Mouse (Mus musculus) neural tube, embryonic 11.5 days (tissue): ENCODE results near the gene Mdm4. TPM values are rescaled to one million over a fixed set of nuclear protein-coding genes. Genes with fewer than 3 reads are reported as not detected.
"Not testable (repeated sequence)": the region's sequence is repeated elsewhere in the genome, so short reads cannot be mapped to it uniquely, and the experiment has no call there.

Experiments used
- ATAC-seq: fragments of 200-750 bp; cut with Nextera tagmentation; 2 replicates; pipeline ENCODE4 v1.8.0; 2017; ENCODE audit warnings: moderate number of reproducible peaks, mild to moderate bottlenecking, moderate TSS enrichment, moderate library complexity; ENCODE audit not compliant: insufficient read depth, low FRiP score, low TSS enrichment
- DNase-seq: peaks from one replicate; pipeline ENCODE4 v3.0.0-alpha.2; 2015; ENCODE audit warnings: low spot score
- H3K27ac ChIP-seq: fragments of 300-500 bp; sonication (generic); 2 replicates; pipeline ENCODE4 v1.5.1; 2014; ENCODE audit warnings: low read depth, mild to moderate bottlenecking, low read length
- H3K27me3 ChIP-seq: fragments of 300-500 bp; sonication (generic); 2 replicates; pipeline ENCODE4 v1.6.1; 2014; ENCODE audit warnings: mild to moderate bottlenecking, low read length, mixed read lengths; ENCODE audit not compliant: control insufficient read depth, insufficient read depth
- H3K36me3 ChIP-seq: fragments of 300-500 bp; sonication (generic); 2 replicates; pipeline ENCODE4 v1.6.1; 2014; ENCODE audit warnings: mild to moderate bottlenecking, low read length, moderate library complexity, mixed read lengths; ENCODE audit not compliant: control insufficient read depth, insufficient read depth
- H3K4me1 ChIP-seq: fragments of 300-500 bp; sonication (generic); 2 replicates; pipeline ENCODE4 v1.6.1; 2014; ENCODE audit warnings: low read length, mixed read lengths; ENCODE audit not compliant: control insufficient read depth, insufficient read depth
- H3K4me2 ChIP-seq: fragments of 300-500 bp; sonication (generic); 2 replicates; pipeline ENCODE4 v1.6.1; 2014; ENCODE audit warnings: low read depth, mild to moderate bottlenecking, moderate library complexity
- H3K4me3 ChIP-seq: fragments of 300-500 bp; sonication (generic); 2 replicates; pipeline ENCODE4 v1.5.1; 2014; ENCODE audit warnings: low read depth, low read length
- H3K9ac ChIP-seq: fragments of 300-500 bp; sonication (generic); 2 replicates; pipeline ENCODE4 v1.6.1; 2014; ENCODE audit warnings: mild to moderate bottlenecking, low read length
- H3K9me3 ChIP-seq: fragments of 300-500 bp; sonication (generic); 2 replicates; pipeline ENCODE4 v1.6.1; 2016; ENCODE audit warnings: low read length; ENCODE audit not compliant: control insufficient read depth
- WGBS: fragments of 180-500 bp; shearing (Covaris S2); extraction: QIAGEN DNeasy Blood & Tissue Kit; methylation state at CpG from one replicate; pipeline ENCODE4 v1.1.7; 2014; 5-methylcytosine and 5-hydroxymethylcytosine counted together
- polyA plus RNA-seq: library from polyadenylated mRNA; unstranded; fragments of >200 nt; fragmentation: Nextera tagmentation; extraction: Ambion mirVana; gene quantifications from 2 replicates; pipeline ENCODE4 v1.2.1, GENCODE M21; 2014

Mdm4 gene
- polyA plus RNA-seq, 1 experiment from 2014 or later = 41.2 TPM

DNA sequence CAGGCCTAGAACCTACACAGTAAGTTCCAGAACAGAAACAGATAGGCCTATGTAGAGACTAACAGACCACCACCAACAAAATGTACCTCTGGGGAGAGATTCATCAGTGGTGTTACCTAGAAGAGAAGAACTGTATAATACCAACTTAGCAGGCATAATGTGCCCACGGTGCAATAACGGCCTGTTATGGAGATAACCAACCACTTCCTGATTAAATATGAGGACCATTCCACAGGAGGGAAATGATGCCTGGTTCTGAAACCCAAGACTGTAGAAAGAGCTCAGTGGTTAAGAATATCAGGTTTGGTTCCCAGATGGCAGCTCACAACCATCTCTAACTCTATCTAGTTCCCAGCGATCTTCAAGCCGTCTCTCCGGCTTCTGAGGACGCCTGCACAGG, 30.0 kb downstream of the Mdm4 start:
- 93% methylated on average over 6 of the region's 6 CpGs for WGBS
- peaks cover 12% of the 10 kb centered on the region for H3K36me3 ChIP-seq

DNA sequence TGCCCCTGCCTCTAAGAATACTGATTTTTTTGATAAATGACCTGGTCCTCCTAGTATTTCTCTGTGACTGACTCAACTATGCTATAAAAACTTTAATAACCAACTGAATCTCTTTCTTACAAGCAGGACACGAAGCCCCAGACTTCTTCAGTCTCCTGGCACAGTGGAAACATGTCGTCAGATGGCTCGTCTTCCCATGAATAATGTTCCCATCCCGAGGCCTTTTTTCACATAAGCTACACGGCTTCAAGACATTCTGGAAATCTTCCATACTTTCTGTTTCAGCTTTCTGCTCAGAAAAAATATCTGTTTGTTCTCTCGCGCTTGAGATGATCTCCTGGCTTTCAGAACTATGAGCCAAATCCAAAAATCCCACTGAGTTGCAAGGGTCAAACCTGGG, 38.8 kb downstream of the Mdm4 start:
- ATAC-seq (no peak), DNase-seq (no peak)
- no peak overlapping the region for H3K4me2 ChIP-seq
- WGBS = 92% methylated on average over 7 of the region's 7 CpGs
- H3K9me3 ChIP-seq = no peaks in the 10 kb centered on the region
- no peaks in the 10 kb centered on the region for H3K27me3 ChIP-seq
- H3K4me1 ChIP-seq = no peaks in the 10 kb centered on the region
- peaks cover 11% of the 10 kb centered on the region for H3K36me3 ChIP-seq
- H3K9ac ChIP-seq = no peak overlapping the region
- no peak overlapping the region for H3K27ac ChIP-seq
- no peak overlapping the region for H3K4me3 ChIP-seq

More for the DNA sequence above, 30.0 kb downstream of the Mdm4 start:
- Histone ChIP-seq H3K9me3 (no peaks in the 10 kb centered on the region), H3K27me3 (no peaks in the 10 kb centered on the region), H3K4me1 (no peaks in the 10 kb centered on the region), H3K27ac (no peak overlapping the region), H3K4me2 (no peak overlapping the region), H3K9ac (no peak overlapping the region), H3K4me3 (no peak overlapping the region)
- ATAC-seq (no peak), DNase-seq (no peak)

DNA sequence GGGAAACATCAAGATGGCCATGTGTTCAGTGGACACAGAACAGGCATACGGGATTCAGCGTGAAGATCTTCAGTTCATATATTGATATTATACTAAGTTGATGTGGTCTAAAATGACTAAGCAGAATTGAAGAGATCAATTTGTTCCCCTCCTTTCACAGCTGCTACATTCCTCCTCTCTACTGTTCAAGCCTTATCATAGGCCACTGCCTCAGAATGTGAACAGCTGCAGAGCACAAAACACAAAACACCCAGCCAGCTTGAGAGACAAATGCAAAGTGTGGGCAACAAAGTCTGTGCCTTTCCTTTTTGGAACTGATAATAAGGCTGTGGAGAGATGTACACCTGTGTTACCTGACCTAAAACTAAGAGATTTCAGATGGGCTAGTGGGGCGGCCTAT, 39.6 kb downstream of the Mdm4 start:
- peaks cover 9% of the 10 kb centered on the region for H3K36me3 ChIP-seq
- no peak overlapping the region for H3K9ac ChIP-seq
- no peak overlapping the region for H3K4me2 ChIP-seq
- ATAC-seq (no peak), DNase-seq (no peak)
- H3K9me3 ChIP-seq = no peaks in the 10 kb centered on the region
- 94% methylated on average over 3 of the region's 3 CpGs for WGBS
- H3K27me3 ChIP-seq = no peaks in the 10 kb centered on the region
- no peak overlapping the region for H3K27ac ChIP-seq
- H3K4me3 ChIP-seq = no peak overlapping the region
- H3K4me1 ChIP-seq = no peaks in the 10 kb centered on the region

DNA sequence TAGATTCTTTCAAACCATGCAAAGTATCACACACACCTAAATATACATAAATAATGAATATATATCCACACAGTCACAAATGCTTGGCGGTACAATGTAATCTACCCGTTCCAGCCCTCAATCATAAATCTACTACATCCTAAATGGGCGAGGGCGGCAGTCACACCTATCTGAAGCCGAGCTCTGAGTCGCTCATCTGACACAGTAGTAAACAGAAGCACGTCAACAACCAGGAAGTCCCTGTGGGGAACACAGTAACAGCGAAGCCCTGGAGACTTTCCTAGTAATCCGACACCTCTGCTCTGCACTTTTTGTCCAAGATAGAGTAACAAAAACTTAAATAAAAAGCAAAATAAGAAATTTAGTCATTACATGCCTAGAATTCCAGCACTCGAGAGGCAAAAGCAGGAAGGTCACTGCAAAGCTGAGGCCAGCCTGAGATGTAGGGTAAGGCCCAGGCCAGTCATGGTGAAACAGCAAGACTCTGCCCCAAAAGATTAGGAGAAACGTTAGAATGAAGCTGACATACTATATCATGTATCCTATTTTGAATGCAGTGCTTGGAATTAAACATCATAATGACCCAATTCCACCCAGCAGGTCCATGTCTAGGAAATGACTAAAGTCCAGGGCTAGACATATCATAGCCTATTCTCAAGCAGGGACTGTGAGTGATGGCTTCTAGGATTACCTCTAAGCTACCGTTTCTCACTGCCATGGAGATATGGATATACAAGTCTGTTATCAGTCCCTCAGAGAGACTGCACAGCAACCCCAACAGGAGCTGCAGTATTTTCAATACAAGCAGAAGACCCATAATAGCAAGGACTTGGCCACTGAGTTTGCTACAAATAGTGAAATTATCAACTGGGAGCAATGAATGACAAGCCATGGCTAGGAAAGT, 41.6 kb downstream of the Mdm4 start:
- ATAC-seq, H3K9me3 ChIP-seq, H3K36me3 ChIP-seq, H3K4me2 ChIP-seq, H3K27me3 ChIP-seq, H3K4me1 ChIP-seq, H3K27ac ChIP-seq, H3K9ac ChIP-seq, H3K4me3 ChIP-seq, DNase-seq: not testable (repeated sequence)
- whole genome bisulfite sequencing = 85% methylated on average over 12 of the region's 12 CpGs

DNA sequence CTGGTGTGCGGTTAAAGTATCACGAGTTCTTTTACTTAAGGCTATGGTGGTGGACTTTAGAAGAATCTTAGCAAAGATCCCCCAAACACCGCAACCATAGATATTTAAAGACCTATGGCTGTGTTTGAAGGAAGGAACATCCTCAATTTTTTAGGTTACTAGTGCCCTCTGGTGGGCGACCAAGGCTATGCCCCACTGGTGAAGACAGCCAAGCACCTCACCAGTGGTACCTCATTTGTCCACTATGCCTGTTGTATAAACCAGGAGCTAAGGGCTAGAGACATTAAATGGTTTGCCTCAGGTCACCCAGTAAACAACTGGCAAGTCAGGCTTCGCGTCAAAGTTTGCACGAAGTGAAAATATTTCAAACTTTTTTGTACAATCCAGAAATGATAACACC, 47.6 kb downstream of the Mdm4 start:
- no peak overlapping the region for H3K27ac ChIP-seq
- DNase-seq (peak; percentile 65), ATAC-seq (no peak)
- H3K4me2 ChIP-seq = no peak overlapping the region
- no peaks in the 10 kb centered on the region for H3K4me1 ChIP-seq
- peaks cover 4% of the 10 kb centered on the region; the same call in 1 of the 2 replicates for H3K36me3 ChIP-seq
- no peaks in the 10 kb centered on the region for H3K9me3 ChIP-seq
- 66% methylated on average over 7 of the region's 7 CpGs for WGBS
- no peaks in the 10 kb centered on the region for H3K27me3 ChIP-seq
- H3K9ac ChIP-seq = no peak overlapping the region
- H3K4me3 ChIP-seq = no peak overlapping the region

DNA sequence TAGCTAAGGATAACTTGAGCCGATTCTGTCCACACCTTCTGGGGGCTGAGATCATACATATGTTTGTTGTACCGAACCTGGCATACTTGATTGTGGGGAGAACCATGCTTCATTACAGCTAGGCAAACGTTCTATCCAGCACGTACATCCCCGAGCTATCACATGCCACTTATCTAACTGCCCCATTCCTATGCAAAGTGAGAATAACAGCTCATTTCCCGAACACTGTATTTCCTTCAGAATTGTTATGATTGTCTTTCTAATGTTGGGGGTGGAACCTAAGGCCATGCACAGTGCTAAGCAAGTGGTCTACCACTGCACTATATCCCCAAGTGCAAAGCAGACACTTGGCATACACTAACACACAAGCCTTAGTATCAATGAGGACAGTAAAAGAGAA, 49.1 kb downstream of the Mdm4 start:
- no peak for ATAC-seq
- Histone ChIP-seq H3K9me3 (no peaks in the 10 kb centered on the region), H3K36me3 (peaks cover 4% of the 10 kb centered on the region; the same call in 1 of the 2 replicates), H3K4me2 (no peak overlapping the region), H3K9ac (no peak overlapping the region), H3K27me3 (no peaks in the 10 kb centered on the region), H3K4me3 (no peak overlapping the region), H3K27ac (no peak overlapping the region), H3K4me1 (no peaks in the 10 kb centered on the region)
- no peak for DNase-seq
- WGBS = 88% methylated on average over 6 of the region's 6 CpGs

DNA sequence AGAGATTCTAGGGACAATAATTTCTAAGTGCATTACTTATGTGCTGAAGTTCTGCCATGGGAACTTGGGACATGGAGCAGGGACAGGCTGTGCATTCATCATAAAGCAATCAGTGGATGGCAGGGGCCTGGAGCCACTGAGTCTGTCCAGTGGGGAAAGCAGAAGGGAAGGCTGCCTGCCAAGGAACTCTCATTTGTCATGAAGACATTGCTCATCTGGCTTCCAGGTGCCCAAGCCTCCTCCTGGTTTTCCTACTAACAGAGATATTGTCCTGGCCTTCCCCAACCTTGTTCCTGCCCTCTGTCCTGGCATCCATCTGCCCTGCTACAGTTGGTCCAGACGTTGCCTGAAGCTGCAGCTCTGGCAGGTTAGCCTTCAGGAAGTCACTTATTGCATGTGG, 53.0 kb downstream of the Mdm4 start:
- ATAC-seq = no peak
- H3K36me3 ChIP-seq = 0 out of 2 replicates have a peak, but pooled peaks cover 3% of the 10 kb centered on the region
- no peaks in the 10 kb centered on the region for H3K9me3 ChIP-seq
- DNase-seq = no peak
- H3K4me3 ChIP-seq = no peak overlapping the region
- H3K27ac ChIP-seq = no peak overlapping the region
- no peaks in the 10 kb centered on the region for H3K27me3 ChIP-seq
- no peaks in the 10 kb centered on the region for H3K4me1 ChIP-seq
- WGBS = 67% methylated on average over 1 of the region's 1 CpGs
- H3K4me2 ChIP-seq = no peak overlapping the region
- no peak overlapping the region for H3K9ac ChIP-seq

DNA sequence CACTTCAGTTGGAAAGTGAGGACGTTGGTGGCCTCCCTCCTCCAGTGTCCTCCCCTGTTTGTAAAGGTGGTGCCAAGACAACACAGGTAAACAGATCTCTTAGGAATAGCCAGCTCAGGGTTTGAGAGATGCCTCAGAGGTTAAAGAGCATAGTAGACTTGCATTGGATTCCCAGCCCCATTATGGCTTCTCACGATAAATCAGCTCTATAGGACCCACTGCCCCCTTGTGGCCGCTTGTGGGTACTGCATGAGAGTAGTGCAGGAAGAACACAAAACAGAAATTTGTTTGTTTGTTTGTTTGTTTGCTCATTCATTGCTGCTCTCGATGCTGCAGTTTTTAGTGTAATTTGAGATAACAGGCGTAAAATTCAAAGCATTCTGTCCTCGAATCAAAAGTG, 61.7 kb downstream of the Mdm4 start:
- Histone ChIP-seq H3K4me1 (no peaks in the 10 kb centered on the region), H3K9me3 (0 out of 2 replicates have a peak, but pooled peaks cover 3% of the 10 kb centered on the region), H3K4me3 (no peak overlapping the region), H3K27ac (no peak overlapping the region), H3K9ac (no peak overlapping the region), H3K36me3 (no peaks in the 10 kb centered on the region), H3K27me3 (no peaks in the 10 kb centered on the region), H3K4me2 (no peak overlapping the region)
- WGBS = 28% methylated on average over 6 of the region's 6 CpGs
- DNase-seq (peak; percentile 68), ATAC-seq (no peak)

DNA sequence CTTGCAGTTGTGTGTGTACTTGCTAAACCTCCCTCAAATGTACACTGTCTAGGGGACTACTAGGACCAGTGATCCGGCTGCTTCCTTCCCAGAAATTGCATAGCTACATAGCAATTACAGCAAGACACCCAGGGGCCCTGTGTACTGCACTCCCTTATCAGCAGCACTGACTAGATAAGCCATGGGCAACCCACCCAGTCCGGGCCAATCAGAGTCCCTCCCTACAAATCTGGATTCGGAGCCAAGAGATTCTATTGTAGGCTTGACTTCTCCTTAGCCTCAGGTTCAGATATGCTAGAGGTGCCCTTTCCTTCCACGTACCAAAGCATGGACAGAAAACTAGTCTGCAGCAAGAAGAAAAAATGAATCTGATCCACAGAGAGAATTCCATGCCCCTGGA, 65.7 kb downstream of the Mdm4 start:
- H3K36me3 ChIP-seq = no peaks in the 10 kb centered on the region
- WGBS = 86% methylated on average over 4 of the region's 4 CpGs
- ATAC-seq = no peak

More for the DNA sequence above, 65.7 kb downstream of the Mdm4 start:
- DNase-seq = no peak
- no peak overlapping the region for H3K4me3 ChIP-seq
- H3K27me3 ChIP-seq = no peaks in the 10 kb centered on the region
- H3K9me3 ChIP-seq = 0 out of 2 replicates have a peak, but pooled peaks cover 3% of the 10 kb centered on the region
- no peak overlapping the region for H3K4me2 ChIP-seq
- H3K4me1 ChIP-seq = no peaks in the 10 kb centered on the region
- no peak overlapping the region for H3K9ac ChIP-seq
- H3K27ac ChIP-seq = no peak overlapping the region
